Mouse (Mus musculus): ENCODE measurements at regions not wholly inside any gene's neighbourhood (a gene's known extent, or its start where the extent isn't known, plus 50 kb on each side); places are given as distances from the start of the nearest gene placed in this dataset.

- DNase-seq (ENCODE audit: low spot score), result no peak
Measured at GRCm38 (mm10) chr16:77537351-77537750, 64.5 kb downstream of the Gm11146 start.

GRCm38 (mm10) chr16:77536746-77537145, 65.1 kb downstream of the Gm11146 start:
- no peak for DNase-seq (ENCODE audit: low spot score)

GRCm38 (mm10) chr16:77536314-77536713, 65.6 kb downstream of the Gm11146 start:
- DNase-seq (ENCODE audit: low spot score), result no peak

- no peak for DNase-seq (ENCODE audit: low spot score)
Measured at GRCm38 (mm10) chr16:77535021-77535420, 66.9 kb downstream of the Gm11146 start.

- no peak for DNase-seq (ENCODE audit: low spot score)
Measured at GRCm38 (mm10) chr16:77531596-77531995, 70.3 kb downstream of the Gm11146 start.

- no peak for DNase-seq (ENCODE audit: low spot score)
Measured at GRCm38 (mm10) chr16:77527951-77528350, 73.9 kb downstream of the Gm11146 start.

GRCm38 (mm10) chr16:77514606-77515005, 87.3 kb downstream of the Gm11146 start:
- DNase-seq (ENCODE audit: low spot score), result no peak

- DNase-seq (ENCODE audit: low spot score), result no peak
Measured at GRCm38 (mm10) chr16:77503556-77503955, 98.3 kb downstream of the Gm11146 start.

GRCm38 (mm10) chr16:77502916-77503315, 99.0 kb downstream of the Gm11146 start:
- DNase-seq (ENCODE audit: low spot score), result no peak

- no peak for DNase-seq (ENCODE audit: low spot score)
Measured at GRCm38 (mm10) chr16:77502026-77502425, 99.9 kb downstream of the Gm11146 start.

- DNase-seq (ENCODE audit: low spot score), result no peak
Measured at GRCm38 (mm10) chr16:77500981-77501380, 100.9 kb downstream of the Gm11146 start.

GRCm38 (mm10) chr16:77500413-77500812, 101.5 kb downstream of the Gm11146 start:
- no peak for DNase-seq (ENCODE audit: low spot score)

- peak; percentile 50 for DNase-seq (ENCODE audit: low spot score)
Measured at GRCm38 (mm10) chr16:77499537-77500301, 102.2 kb downstream of the Gm11146 start.

GRCm38 (mm10) chr16:77495310-77495709, 106.6 kb downstream of the Gm11146 start:
- no peak for DNase-seq (ENCODE audit: low spot score)

- DNase-seq (ENCODE audit: low spot score), result no peak
Measured at GRCm38 (mm10) chr16:77494042-77494441, 107.9 kb downstream of the Gm11146 start.

GRCm38 (mm10) chr16:77488155-77488554, 113.7 kb downstream of the Gm11146 start:
- no peak for DNase-seq (ENCODE audit: low spot score)

- DNase-seq (ENCODE audit: low spot score), result no peak
Measured at GRCm38 (mm10) chr16:77479812-77480211, 122.1 kb downstream of the Gm11146 start.

GRCm38 (mm10) chr16:77471868-77472267, 130.0 kb downstream of the Gm11146 start:
- DNase-seq (ENCODE audit: low spot score), result no peak

- DNase-seq (ENCODE audit: low spot score), result no peak
Measured at GRCm38 (mm10) chr16:77469903-77470302, 132.0 kb downstream of the Gm11146 start.

GRCm38 (mm10) chr16:77469328-77469875, 132.5 kb downstream of the Gm11146 start:
- no peak for DNase-seq (ENCODE audit: low spot score)

- no peak for DNase-seq (ENCODE audit: low spot score)
Measured at GRCm38 (mm10) chr16:77467216-77467615, 134.7 kb downstream of the Gm11146 start.

GRCm38 (mm10) chr16:77464623-77465022, 137.3 kb downstream of the Gm11146 start:
- no peak for DNase-seq (ENCODE audit: low spot score)

- DNase-seq (ENCODE audit: low spot score), result no peak
Measured at GRCm38 (mm10) chr16:77461922-77462321, 140.0 kb downstream of the Gm11146 start.

- no peak for DNase-seq (ENCODE audit: low spot score)
Measured at GRCm38 (mm10) chr16:77461459-77461858, 140.4 kb downstream of the Gm11146 start.
